In the genomic region with DNA sequence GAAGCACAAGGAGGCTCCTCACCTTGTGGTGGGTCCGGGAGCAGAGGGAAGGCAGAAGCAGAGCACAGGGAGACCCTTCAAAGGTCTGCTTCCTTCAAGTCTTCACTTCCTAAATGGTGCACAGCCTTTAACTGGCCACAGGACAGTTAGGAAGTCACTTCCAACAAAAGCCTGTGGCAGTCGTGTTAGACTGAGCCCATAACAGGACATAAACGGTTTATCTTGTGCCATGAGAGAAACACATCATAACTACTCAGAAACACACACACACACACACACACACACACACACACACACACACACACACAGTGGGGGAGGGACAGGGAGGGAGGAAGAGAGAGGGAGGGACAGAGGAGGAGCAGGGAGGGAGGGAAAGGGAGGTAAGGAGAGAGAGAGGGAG, we compare ENCODE assay signal across 34 mouse cellular contexts. TPM values are rescaled to one million over a fixed set of nuclear protein-coding genes. Genes with fewer than 3 reads are reported as not detected.
DNase-seq lines count a peak whose midpoint lies in the region; ATAC-seq and TF ChIP-seq lines count a peak whose summit lies in the region.
"Had no signal": no experiment of that assay in that cellular context is flagged by ENCODE, and none has a peak within 500 bp of the region (broad histone marks: within the 10 kb centered on the region; RNA-seq: fewer than 3 reads in every experiment).

No protein-coding gene starts in this region.

- no peaks in the 10 kb centered on the region for H3K36me3 ChIP-seq in lung, embryonic 15.5 days
- no peaks in the 10 kb centered on the region for H3K36me3 ChIP-seq in embryonic facial prominence, embryonic 13.5 days
- H3K36me3 ChIP-seq in stomach, embryonic 14.5 days (ENCODE audit: control insufficient read depth, insufficient read depth, low read length): no peaks in the 10 kb centered on the region
- no peaks in the 10 kb centered on the region for H3K36me3 ChIP-seq in forebrain, embryonic 12.5 days (replicated peaks)
- H3K36me3 ChIP-seq: heart, embryonic 13.5 days; hindbrain, embryonic 15.5 days had no signal

- H3K9ac ChIP-seq in lung, embryonic 15.5 days: no peak overlapping the region
- no peak overlapping the region for H3K9ac ChIP-seq in embryonic facial prominence, embryonic 13.5 days
- no peak overlapping the region for H3K9ac ChIP-seq in stomach, embryonic 14.5 days (replicated peaks; ENCODE audit: low read depth, low read length)
- H3K9ac ChIP-seq in forebrain, embryonic 12.5 days: no peak overlapping the region
- H3K9ac ChIP-seq: forebrain, postnatal 0 days; heart, embryonic 13.5 days; hindbrain, embryonic 15.5 days; liver, embryonic 14.5 days had no signal

- ATAC-seq in lung, embryonic 15.5 days (ENCODE audit: borderline replicate concordance, extremely low read depth, low FRiP score, low TSS enrichment): peak; percentile 61
- ATAC-seq in embryonic facial prominence, embryonic 13.5 days (ENCODE audit: insufficient number of reproducible peaks, insufficient read depth, low FRiP score, low TSS enrichment, low read depth): no peak
- no peak for ATAC-seq in stomach, embryonic 14.5 days (ENCODE audit: insufficient number of reproducible peaks, insufficient read depth, low FRiP score, low read depth)
- no peak for ATAC-seq in forebrain, embryonic 12.5 days (ENCODE audit: low FRiP score)
- ATAC-seq: activated CD4-positive, CD25-positive, alpha-beta regulatory T cell, adult 4 months; forebrain, postnatal 0 days had no signal

- TF ChIP-seq POLR2A in lung, adult 2 months (IDR thresholded peaks at IDR 0.05; ENCODE audit: borderline replicate concordance, extremely low read depth, low read depth, low read length): no peak

- peaks cover 8% of the 10 kb centered on the region; the same call in 1 of the 2 replicates for H3K4me1 ChIP-seq in lung, embryonic 15.5 days
- peaks cover 2% of the 10 kb centered on the region; the same call in 1 of the 2 replicates for H3K4me1 ChIP-seq in lung, adult 2 months (ENCODE audit: control insufficient read depth, insufficient read depth, low read length)
- no peaks in the 10 kb centered on the region for H3K4me1 ChIP-seq in embryonic facial prominence, embryonic 13.5 days
- H3K4me1 ChIP-seq in stomach, embryonic 14.5 days (ENCODE audit: control insufficient read depth, insufficient read depth, low read length): 0 out of 2 replicates have a peak, but pooled peaks cover 3% of the 10 kb centered on the region
- no peaks in the 10 kb centered on the region; the same call in 1 of the 2 replicates for H3K4me1 ChIP-seq in forebrain, embryonic 12.5 days
- H3K4me1 ChIP-seq: hindbrain, embryonic 15.5 days had no signal

- peak overlapping the region; percentile 32; the same call in 1 of the 2 replicates for H3K27ac ChIP-seq in lung, embryonic 15.5 days
- peak overlapping the region; percentile 28; the same call in 1 of the 2 replicates for H3K27ac ChIP-seq in embryonic facial prominence, embryonic 13.5 days
- peak overlapping the region; percentile 53; the same call in 1 of the 2 replicates for H3K27ac ChIP-seq in stomach, embryonic 14.5 days (ENCODE audit: low read length)
- no peak overlapping the region for H3K27ac ChIP-seq in forebrain, embryonic 12.5 days
- H3K27ac ChIP-seq: heart, adult 2 months; heart, embryonic 13.5 days; hindbrain, embryonic 15.5 days; liver, embryonic 14.5 days; macrophage had no signal

- H3K4me3 ChIP-seq in lung, embryonic 15.5 days: no peak overlapping the region
- H3K4me3 ChIP-seq in lung, adult 2 months (replicated peaks; ENCODE audit: extremely low read depth, low read depth, low read length): no peak overlapping the region
- no peak overlapping the region for H3K4me3 ChIP-seq in embryonic facial prominence, embryonic 13.5 days
- H3K4me3 ChIP-seq in stomach, embryonic 14.5 days (ENCODE audit: low read depth, low read length): no peak overlapping the region
- no peak overlapping the region for H3K4me3 ChIP-seq in forebrain, embryonic 12.5 days (replicated peaks)
- H3K4me3 ChIP-seq: erythroblast, embryonic 14.5 days; heart, adult 2 months; heart, embryonic 13.5 days; hindbrain, embryonic 15.5 days had no signal

- no peak for DNase-seq in lung, adult 2 months
- peak; percentile 27 for DNase-seq in 3134 (ENCODE audit: extremely low read depth, insufficient read length, low spot score)
- DNase-seq in urinary bladder, postnatal 25 days (ENCODE audit: low spot score): no peak
- DNase-seq in kidney, adult 9 months: no peak
- DNase-seq: adrenal gland, adult 2 months; adrenal gland, postnatal 36 days; cerebellum, adult 18-20 months; cerebellum, postnatal 10 days; forebrain, postnatal 0 days; heart, adult 2 months; kidney, adult 8-10 months; kidney, postnatal 10 days; layer of hippocampus, adult 9-11 months; liver; right cerebral cortex, adult 18-20 months; spleen, adult 18-20 months had no signal

- no peak for TF ChIP-seq CTCF in lung, adult 2 months (IDR thresholded peaks at IDR 0.05; ENCODE audit: insufficient read depth, low read length)

- no peaks in the 10 kb centered on the region for H3K27me3 ChIP-seq in lung, embryonic 15.5 days
- no peaks in the 10 kb centered on the region for H3K27me3 ChIP-seq in embryonic facial prominence, embryonic 13.5 days
- H3K27me3 ChIP-seq in stomach, embryonic 14.5 days (ENCODE audit: control insufficient read depth, insufficient read depth, low read length): no peaks in the 10 kb centered on the region
- H3K27me3 ChIP-seq in forebrain, embryonic 12.5 days: no peaks in the 10 kb centered on the region
- H3K27me3 ChIP-seq: CH12.LX; hindbrain, embryonic 15.5 days had no signal

- 43% methylated on average over 3 of the region's 3 CpGs for WGBS in lung, embryonic 15.5 days
- 42% methylated on average over 3 of the region's 3 CpGs for WGBS in lung, adult 2 months
- 63% methylated on average over 3 of the region's 3 CpGs for WGBS in embryonic facial prominence, embryonic 13.5 days
- WGBS in stomach, embryonic 14.5 days: 63% methylated on average over 3 of the region's 3 CpGs
- 82% methylated on average over 3 of the region's 3 CpGs for WGBS in forebrain, embryonic 12.5 days

- H3K9me3 ChIP-seq in lung, embryonic 15.5 days: no peaks in the 10 kb centered on the region
- H3K9me3 ChIP-seq in embryonic facial prominence, embryonic 13.5 days: no peaks in the 10 kb centered on the region
- no peaks in the 10 kb centered on the region for H3K9me3 ChIP-seq in stomach, embryonic 14.5 days (ENCODE audit: control insufficient read depth, low read depth, low read length)
- no peaks in the 10 kb centered on the region for H3K9me3 ChIP-seq in forebrain, embryonic 12.5 days
- H3K9me3 ChIP-seq: heart, embryonic 13.5 days; hindbrain, embryonic 15.5 days had no signal

- H3K4me2 ChIP-seq in lung, embryonic 15.5 days: no peak overlapping the region
- H3K4me2 ChIP-seq in embryonic facial prominence, embryonic 13.5 days: no peak overlapping the region
- H3K4me2 ChIP-seq in stomach, embryonic 14.5 days (replicated peaks; ENCODE audit: low read depth, low read length): no peak overlapping the region
- no peak overlapping the region for H3K4me2 ChIP-seq in forebrain, embryonic 12.5 days
- H3K4me2 ChIP-seq: heart, embryonic 13.5 days; hindbrain, embryonic 15.5 days had no signal

RNA-seq across cellular contexts. Expression of a gene that starts 15.8 kb away (rescaled TPM):
- polyA plus RNA-seq in lung, embryonic 15.5 days (2015; fragmentation: Nextera tagmentation; extraction: Ambion mirVana): 0.15 and 0.29 TPM in 2 replicates
- polyA plus RNA-seq in lung, adult 2 months (2012; rRNA removed): 0.11 TPM in 1 of 2 replicates, not detected in the other
- not detected in 2 replicates for polyA plus RNA-seq in embryonic facial prominence, embryonic 13.5 days (2015; fragmentation: Nextera tagmentation; extraction: Ambion mirVana)
- not detected in 2 replicates for polyA plus RNA-seq in stomach, embryonic 14.5 days (2014; fragmentation: Nextera tagmentation; extraction: Ambion mirVana)
- polyA plus RNA-seq in forebrain, embryonic 12.5 days (2016; fragmentation: Nextera tagmentation; extraction: Ambion mirVana): not detected in 2 replicates
- polyA plus RNA-seq: activated CD4-positive, CD25-positive, alpha-beta regulatory T cell, adult 4 months; adrenal gland, adult 2 months; erythroblast, embryonic 14.5 days; forebrain, embryonic 11.5 days; hindbrain, embryonic 15.5 days; intestine, embryonic 14.5 days; large intestine, adult 2 months; limb, embryonic 11.5 days; midbrain, embryonic 14.5 days; neural tube, embryonic 11.5 days; urinary bladder, adult 2 months had no signal
